Mouse (Mus musculus) T-helper 1 cell (primary cell): ENCODE data around the gene Gpx3.
"Not testable (repeated sequence)": the region's sequence is repeated elsewhere in the genome, so short reads cannot be mapped to it uniquely, and the experiment has no call there.

ENCODE experiments used
- in situ Hi-C: fragments of 300-600 bp; cut with MboI, MseI; formaldehyde crosslinking; loops from one replicate; pipeline ENCODE4 v1.15.1; 2025; ENCODE audit warnings: high pct_unique_total_duplicates

Gpx3 gene

DNA sequence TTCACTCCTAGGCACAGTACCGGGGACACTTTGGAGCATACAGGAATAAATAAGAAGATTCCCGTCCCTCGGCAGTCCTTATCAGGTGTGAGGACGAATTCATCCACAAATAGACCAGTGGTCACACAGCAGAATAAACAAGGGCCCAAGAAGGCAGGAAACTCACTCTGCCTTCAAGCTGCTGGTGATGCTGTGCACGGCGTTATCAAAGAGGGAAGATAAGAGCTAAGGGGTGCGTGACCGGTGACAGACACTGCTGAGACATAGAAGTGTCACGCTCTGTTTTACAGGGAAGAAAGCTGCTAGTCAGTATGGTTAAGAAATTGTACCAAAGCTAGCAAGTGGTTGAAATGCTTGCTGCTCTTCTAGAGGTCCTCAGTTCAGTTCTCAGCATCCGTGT is 22.3 kb upstream of the Gpx3 start:
- in situ Hi-C loops = loop anchor here (10.0 kb wide), 1 partner anchor 105 kb away; no protein-coding TSS in a partner anchor

DNA sequence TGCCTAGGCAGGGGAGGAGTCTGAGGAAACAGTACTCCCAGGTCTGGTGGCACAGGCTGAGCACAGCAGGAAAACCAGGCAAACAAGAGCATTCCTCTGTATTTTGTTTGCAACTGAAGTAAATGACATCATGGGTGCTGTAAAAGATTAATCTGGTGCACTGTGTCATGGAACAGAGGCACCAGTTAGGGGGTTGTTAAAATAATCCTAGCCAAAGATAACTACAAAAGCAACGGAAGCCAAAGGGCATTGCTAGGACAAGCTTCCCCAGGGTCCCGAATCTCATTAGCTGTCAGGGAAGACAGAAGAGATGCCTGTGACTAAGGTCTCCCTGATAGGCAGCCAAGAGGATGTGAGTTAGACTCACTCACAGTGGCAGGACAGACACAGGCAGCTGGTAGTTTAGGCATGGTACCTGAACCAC is 21.2 kb upstream of the Gpx3 start:
- in situ Hi-C loops = loop anchor here (10.0 kb wide), 1 partner anchor 104 kb away; no protein-coding TSS in a partner anchor

DNA sequence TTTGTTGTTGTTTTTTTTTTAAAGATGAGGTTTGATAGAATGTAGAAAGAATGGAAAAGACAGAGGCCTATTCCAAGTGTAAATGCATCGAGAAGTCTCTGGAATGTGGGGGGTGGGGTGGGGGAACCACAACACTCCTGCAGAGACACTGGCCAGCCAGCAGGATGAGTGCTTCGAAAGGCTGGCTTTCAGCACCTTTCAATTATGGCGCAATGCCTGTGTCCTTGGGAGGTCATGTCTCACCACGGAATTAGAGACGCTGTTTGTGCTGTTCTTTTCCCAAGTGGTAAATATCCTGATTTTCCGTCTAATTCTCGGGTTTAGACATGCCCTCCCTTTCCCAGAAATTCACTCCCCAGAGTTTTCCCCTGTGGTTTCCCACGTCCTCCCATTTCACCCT is 19.6 kb upstream of the Gpx3 start:
- in situ Hi-C loops = loop anchor here (10.0 kb wide), 1 partner anchor 102 kb away; no protein-coding TSS in a partner anchor

DNA sequence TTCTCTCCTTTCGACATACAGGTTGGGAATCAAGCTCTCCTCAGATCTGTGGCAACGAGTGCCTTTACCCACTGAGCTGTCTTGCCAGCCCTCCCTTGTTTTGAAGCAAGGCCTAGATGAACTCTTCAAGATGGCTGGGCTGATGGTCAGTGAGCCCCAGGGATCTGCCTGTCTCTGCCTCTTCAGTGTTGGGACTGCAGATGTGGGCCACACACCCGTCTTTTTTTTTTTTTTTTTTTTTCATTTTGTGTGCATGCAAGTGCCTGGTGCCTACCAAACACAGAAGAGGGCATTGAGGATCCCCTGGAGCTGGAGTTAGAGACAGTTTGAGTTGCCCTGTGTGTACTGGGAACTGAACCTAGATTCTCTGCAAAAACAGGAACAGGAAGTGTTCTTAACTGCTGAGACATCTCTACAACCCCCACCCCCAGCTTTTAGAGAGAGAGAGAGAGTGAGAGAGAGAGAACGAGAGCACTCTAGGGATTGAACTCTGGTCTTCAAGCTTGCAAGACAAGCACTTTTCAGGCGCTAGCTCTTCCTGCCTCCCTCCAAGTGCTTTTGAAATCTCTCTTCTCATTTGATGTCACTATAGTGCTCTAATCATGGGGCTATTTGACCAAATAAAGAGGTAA is 17.9 kb upstream of the Gpx3 start:
- in situ Hi-C loops = loop anchor here (10.0 kb wide), 1 partner anchor 100 kb away; no protein-coding TSS in a partner anchor

DNA sequence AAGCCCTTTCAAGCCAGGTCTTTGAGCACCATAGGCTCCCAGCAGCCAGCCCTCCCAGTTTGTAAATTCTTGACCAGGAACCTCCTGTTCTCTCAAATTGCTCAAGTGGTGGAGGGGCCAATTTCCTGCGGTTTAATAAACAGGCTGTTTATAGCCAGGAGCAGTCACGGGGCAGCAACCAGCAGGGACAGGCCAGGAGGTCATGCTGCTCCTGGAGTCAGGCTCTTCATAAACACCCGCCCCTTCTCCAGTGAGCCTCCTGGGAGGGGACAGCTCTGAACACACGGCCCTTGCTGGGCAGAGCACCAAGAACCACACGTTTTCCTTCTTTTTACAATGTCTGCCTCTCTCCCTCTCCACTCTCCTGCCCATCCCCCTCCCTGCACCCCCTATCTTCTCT is 17.3 kb upstream of the Gpx3 start:
- in situ Hi-C loops = loop anchor here (10.0 kb wide), 1 partner anchor 100 kb away; no protein-coding TSS in a partner anchor

DNA sequence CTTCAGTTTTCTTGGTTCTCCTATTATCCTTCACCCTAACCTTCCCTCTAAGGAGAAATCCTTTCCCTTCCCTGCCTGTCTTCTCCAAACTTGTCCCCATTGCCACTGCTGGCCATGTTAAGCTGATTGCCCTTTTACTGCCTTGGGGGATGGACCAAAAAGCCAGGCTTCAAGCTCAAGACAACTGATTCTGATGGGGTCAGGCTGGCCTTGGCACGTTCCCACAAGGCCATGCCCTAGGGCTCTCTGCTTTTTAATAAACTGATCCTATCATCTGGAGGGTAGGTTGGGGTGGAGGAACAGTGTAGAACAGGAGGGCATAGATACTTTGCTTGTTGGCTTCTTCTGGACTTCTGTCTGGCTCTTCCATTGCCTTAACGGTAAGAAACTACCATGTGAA is 16.8 kb upstream of the Gpx3 start:
- in situ Hi-C loops = loop anchor here (10.0 kb wide), 1 partner anchor 99 kb away; no protein-coding TSS in a partner anchor

DNA sequence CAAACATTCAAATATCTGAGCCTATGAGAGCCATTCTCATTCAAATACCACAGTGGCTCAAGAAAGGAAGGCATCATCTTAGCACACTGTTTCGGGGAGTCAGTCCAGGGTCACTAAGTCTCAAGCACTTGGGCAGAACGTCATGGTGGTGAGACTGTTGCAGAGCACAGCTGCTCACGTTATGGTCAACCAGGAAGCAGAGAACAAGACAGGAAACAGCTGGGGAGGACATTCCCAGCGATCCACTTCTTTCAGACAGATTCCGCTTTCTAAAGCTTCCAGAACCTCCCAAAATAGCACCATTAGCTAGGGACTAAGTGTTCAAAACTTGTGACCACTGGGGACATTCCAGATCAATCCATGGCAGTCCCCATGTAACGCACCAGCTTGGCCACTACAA is 14.3 kb upstream of the Gpx3 start:
- in situ Hi-C loops = loop anchor here (10.0 kb wide), 1 partner anchor 97 kb away; no protein-coding TSS in a partner anchor

DNA sequence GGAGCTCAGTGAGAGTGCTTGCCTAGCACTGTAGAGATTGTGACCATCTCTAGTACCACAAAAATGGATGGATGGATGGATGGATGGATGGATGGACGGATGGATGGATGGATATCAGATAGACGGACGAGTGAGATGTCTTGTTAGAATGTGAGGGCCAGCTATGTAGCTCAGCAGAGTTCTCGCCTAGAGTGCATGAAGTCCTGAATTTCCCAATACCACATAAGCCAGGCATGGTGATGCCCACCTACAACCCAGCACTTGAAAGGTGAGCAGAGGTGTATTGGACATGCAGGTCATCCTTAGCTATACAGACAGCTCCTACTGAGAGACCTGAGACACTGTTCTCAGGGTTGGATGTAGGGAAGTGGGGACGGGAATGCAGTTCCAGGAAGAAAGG is 10.9 kb upstream of the Gpx3 start:
- in situ Hi-C loops = no loop called here

DNA sequence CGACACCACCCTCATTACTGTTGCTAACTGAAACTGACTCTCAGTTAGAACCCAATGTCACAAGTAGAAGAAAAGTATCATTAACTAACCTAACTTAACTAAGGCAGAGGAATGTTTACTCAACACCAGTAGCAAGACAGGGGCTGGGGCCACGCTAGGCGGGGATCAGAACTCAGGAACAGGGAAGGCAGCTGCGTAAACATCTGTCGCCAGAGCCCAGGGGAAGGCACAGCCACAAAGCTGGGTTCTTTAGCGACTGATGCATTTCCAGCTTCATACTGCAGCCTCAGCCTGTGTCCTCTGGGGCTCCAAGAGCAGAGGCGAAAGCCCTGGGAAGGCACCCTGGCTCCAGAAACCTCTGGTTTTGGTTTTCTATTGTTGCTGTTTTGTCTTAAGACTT is 10.2 kb upstream of the Gpx3 start:
- in situ Hi-C loops = no loop called here

DNA sequence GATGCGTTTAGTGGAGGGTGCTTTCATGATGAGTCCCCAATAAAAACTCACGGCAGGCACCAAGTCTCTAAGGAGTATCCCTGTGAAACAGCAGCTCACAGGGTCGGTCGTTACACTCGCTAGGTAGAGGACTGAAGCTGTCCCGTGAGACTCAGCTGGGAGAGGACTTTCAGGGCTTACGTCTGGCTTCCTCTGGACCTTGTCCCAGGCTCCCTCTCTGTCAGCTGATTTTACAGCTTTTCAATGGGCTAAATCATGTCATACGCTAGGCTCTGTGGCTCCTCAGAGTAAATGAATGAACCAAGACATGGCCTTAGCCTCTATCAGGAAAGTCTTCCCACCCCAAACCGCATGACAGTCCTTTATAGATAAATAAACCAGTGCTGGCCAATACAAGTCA is 7.7 kb upstream of the Gpx3 start:
- in situ Hi-C loops = no loop called here

DNA sequence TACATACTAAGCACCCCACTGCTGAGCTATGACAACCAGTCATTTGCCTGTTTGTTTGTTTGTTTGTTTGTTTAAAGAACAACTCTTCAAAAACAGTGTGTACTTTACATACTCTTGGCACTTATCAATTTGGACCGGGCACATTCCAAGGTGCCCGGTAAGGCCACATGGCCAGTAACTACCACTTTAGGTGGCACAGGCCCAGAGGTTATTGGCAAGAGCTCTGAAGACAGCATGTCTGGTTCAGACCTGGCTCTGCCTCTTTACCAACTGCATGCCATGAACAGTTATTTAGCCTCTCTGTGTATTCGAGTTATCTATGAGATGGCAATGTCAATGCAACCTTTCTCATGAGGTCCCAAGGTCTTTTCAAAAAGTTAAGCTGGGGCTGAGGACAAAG is 5.6 kb upstream of the Gpx3 start:
- in situ Hi-C loops = not testable (repeated sequence)

DNA sequence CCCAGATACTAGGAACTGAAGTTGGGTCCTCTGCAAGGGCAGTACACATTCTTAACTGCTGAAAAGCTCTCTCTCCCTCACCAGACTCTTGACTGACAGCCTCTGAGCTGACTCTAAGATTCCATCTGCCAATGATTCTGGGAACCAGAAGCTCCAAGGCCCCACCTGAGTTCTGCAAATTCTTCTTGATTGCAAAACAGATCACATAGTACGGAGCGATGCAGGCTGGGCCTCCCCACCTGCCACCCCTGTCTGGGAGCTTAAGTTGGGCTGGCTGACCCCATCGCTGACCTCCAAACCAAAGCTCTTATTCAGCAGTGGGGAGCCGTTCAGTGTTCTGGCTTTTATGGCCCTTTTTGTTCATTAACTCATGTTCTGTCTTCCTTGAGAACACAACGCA is 4.8 kb upstream of the Gpx3 start:
- in situ Hi-C loops = no loop called here

DNA sequence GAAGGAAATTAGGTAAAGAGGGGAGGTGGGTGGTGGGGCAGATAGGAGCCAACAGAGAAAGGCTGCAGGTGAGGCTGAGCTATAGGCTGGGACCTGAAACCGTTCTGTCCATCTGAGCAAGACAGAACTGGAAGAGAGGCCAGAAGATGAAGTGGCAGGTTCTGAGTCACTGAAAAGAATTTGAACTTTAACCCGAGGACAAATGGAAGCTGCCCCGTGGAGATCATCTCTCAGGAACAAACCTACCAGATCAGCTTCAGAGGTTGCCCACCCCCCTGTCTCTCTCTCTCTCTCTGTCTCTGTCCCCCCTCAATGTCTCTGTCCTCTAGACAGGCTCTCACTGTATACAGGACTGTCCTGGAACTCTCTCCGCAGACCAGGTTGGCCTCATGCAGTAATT is 2.6 kb upstream of the Gpx3 start:
- in situ Hi-C loops = no loop called here

DNA sequence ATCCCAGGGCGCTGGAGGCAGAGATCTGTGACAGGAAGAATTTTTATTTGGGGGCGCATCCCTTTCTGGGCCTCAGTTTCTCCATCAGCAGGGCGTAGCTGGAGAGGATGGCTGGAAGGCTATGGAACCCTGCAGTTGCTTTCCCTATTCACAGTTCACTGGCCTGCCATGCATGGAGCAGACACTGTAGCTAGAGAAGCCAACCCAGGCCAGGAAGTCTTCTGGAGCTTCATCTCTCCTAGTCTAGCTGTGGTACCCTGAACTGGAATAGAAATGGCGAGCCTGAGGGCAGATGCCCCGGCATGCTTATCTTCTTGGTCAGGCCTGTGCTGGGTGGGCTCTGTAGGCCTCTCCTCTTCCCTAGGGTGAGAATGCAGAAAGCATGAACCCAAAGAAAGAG is 1.1 kb downstream of the Gpx3 start:
- in situ Hi-C loops = no loop called here

DNA sequence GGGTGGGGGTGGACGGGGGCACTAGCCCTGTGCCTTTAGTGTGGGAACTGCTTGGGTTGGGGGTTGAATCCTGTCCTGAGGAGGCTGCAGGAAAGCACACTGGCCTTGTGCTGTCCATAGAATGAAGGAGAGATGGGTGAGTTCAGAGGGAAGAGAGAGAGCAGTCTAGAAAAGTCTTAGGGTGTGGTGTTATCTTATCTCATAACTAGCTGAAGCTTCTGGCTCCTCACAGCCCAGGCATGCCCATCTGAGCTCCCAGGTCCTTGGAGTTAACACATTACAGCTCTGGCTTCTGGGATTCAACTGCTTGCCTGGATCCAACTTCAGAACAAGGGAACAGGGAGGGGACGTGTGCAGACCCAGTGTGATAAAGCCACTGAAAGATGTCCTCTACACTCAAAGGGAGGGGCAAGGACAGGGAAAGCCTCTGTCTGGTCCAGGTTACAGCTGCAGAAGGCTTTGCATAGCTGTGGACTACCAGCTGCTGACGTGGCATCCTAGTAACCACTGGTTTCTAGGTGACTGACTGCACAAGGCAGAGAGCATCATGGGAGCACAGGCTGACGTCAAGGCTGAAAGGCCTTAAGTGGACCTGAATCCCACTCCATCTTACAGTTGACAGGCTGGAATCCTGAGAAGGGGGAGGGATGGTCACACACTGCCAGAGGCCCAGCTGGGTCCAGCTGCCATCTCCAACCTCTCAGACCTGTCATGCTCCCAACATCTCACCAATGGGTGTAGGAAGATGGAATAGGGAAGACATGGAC is 1.9 kb downstream of the Gpx3 start:
- in situ Hi-C loops = no loop called here

DNA sequence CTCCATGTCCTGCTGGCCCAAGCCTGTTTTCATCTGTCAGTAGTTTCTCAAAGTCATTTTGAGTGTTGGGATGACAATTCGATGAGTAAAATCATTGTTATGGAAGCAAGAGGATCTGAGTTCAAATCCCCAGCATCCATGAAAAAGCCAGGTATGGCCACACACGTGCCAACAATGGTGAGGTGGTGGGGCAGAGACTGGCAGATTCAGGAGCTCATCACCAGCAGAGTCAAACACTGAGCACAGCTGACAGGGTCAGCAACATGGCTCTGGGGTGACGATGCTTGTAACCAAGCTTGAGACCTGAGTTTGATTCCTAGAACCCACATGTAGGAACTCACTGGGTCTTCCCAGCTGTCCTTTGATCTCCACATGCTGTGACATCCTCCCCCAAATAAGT is 2.8 kb downstream of the Gpx3 start:
- in situ Hi-C loops = no loop called here

DNA sequence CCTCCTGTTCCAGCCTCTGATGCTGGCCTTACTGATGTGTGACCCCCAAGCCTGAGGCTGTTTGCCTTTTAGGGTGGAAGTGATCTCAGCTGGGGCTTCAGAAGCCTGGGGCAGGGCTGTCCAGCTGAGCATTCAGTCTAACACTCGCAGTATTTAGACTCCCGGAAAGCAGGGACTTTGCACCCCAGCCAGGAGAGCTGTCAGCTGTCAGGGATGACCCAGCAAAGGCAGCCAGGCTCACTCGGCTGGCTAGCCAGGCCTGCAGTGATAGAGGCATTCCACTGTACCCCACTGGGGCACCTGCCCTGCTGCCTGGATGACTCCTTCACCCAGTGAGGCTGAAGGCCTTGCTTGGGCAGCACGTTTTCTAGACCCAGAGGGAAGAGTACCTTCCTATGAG is 3.7 kb downstream of the Gpx3 start:
- in situ Hi-C loops = no loop called here

DNA sequence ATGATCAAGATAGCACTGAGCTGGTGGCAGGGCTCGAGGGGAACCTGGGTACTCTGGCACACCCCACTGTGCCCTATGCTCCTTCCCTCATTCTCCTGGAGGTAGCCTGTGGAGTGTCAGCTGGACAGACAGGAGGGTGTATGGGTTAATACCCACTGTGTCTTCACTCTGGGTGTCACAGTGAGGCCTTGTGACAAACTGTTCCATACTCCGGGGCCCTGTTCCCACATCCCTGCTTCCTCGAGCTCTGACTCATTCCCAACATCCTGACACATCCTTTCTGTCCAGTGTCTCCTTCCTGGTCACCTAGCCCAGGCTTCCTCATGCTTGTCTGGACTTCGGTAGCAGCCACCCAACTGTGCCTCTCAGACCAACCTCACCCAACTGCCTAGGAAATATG is 4.2 kb downstream of the Gpx3 start:
- in situ Hi-C loops = no loop called here

DNA sequence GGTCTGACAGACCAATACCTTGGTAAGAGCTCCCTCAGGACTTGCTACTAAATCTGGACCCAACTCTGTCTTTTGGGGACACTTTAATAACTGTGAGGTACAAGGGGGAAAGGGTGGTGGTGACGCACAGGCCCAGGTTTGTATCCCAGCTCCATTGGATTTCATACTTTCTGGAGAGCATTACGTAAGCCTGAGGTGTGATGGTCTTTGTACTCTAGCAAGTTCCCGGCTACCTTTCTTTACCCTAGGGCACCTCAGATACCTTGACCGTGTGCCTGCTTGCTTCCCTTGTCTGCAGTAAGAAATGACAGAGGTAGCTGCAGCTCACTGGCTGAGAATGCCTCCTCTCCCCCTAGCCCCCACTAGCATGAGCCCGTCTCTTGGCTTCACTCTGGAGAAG is 5.0 kb downstream of the Gpx3 start:
- in situ Hi-C loops = no loop called here

DNA sequence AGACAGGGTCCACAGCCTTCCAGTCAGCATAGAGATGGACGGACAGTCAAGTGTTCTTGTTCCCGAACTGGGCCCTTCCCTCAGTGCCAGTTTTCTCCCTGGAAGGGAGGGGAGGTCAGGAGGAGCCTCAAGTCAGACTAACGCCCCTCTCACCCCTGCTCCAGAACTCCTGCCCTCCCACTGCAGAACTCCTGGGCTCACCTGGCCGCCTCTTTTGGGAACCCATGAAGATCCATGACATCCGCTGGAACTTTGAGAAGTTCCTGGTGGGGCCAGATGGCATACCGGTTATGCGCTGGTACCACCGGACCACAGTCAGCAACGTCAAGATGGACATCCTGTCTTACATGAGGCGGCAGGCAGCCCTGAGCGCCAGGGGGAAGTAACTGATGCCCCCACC is 7.0 kb downstream of the Gpx3 start:
- in situ Hi-C loops = no loop called here

DNA sequence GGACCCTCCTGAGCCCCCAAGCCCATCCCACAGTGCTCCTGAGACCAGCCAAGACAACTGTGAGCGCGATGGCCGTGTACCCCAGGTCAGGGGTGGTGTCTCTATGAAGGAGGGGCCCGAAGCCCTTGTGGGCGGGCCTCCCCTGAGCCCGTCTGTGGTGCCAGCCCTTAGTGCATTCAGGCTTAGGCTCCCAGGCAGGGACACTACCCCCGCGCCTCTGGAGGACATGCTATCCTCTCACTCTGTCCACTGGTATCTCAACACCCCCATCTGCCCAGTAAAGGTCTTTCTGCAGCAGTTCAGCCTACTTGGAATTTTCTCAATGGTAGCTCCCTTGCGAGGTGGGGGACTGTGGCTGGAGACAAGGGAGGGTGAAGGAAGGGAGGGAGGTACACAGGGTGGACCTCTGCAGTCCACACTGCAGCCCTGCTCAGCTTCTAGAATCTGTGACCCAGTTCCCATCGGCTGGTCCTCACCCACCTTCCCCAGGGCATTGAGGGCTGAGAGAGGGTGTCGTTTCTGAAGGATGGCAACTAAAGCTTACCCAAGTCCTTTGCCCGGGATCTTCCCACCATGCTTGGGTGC is 7.9 kb downstream of the Gpx3 start:
- in situ Hi-C loops = no loop called here

DNA sequence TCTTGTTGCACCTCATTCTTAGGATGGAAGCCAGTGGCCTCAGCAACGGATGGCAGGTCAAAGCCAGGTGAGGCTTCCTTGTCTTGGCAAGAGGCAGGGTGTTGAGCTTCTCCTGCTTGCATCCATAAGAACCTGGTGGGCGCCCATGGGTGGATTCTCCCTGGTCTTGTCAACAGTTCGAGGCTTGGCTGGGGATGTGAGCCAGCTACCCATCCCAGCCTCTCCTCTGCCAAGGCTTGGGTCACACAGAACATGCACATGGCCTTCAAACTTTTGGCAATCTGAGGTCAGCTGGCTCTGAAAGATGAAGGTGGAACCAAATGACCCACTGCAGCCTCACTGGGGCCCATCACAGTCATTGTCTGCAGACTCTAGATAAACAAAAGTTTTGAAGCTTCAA is 8.9 kb downstream of the Gpx3 start:
- in situ Hi-C loops = no loop called here
